Comparison of ENCODE assay signal across 20 mouse cellular contexts in the genomic region with DNA sequence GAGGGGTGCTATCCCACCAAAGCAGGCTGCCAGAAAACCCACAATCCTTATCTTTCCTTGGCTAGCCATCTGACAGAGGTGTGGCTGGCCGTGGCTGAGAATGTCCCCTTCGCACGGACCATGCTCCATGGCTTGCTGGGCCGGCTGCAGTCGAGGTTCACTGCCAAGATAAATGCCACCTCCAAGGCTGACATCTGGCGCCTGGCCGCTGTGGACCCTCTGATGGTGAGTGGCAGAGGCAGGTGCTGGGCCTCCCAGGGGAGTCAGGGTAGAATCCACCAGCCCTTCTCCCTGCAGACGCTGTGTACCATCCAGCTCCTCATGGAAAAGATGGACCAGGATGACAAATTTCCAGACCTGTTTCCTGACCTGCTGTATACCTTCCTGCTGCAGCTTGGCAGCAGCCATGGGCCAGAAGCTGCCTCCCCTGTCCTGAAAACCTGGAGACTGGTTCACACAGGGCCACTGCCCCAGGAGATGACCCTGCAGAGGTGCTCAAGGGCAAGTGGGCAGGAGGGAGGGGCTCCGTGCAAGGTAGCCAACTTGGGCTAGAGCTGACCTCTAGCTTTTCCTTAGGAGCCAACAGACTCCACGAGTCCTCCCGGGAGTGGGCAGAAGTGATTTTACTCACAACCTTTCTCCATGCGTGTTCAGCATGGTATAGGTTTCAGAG. TPM values are rescaled to one million over a fixed set of nuclear protein-coding genes. Genes with fewer than 3 reads are reported as not detected.
DNase-seq lines count a peak whose midpoint lies in the region; ATAC-seq and TF ChIP-seq lines count a peak whose summit lies in the region.
"Had no signal": no experiment of that assay in that cellular context is flagged by ENCODE, and none has a peak within 500 bp of the region (broad histone marks: within the 10 kb centered on the region; RNA-seq: fewer than 3 reads in every experiment).

No protein-coding gene starts in this region.

- H3K9ac ChIP-seq in embryonic facial prominence, embryonic 13.5 days, result no peak overlapping the region
- H3K9ac ChIP-seq in hindbrain, postnatal 0 days (replicated peaks; ENCODE audit: low read length), result no peak overlapping the region
- H3K9ac ChIP-seq in midbrain, postnatal 0 days (replicated peaks; ENCODE audit: low read length, poor library complexity, severe bottlenecking), result no peak overlapping the region
- no peak overlapping the region for H3K9ac ChIP-seq in midbrain, embryonic 11.5 days (ENCODE audit: low read length)
- H3K9ac ChIP-seq in stomach, embryonic 16.5 days (ENCODE audit: low read length), result no peak overlapping the region
- H3K9ac ChIP-seq: forebrain, embryonic 12.5 days; hindbrain, embryonic 15.5 days; limb, embryonic 12.5 days; liver, embryonic 15.5 days had no signal

- H3K27me3 ChIP-seq in embryonic facial prominence, embryonic 13.5 days, result no peaks in the 10 kb centered on the region
- no peaks in the 10 kb centered on the region for H3K27me3 ChIP-seq in embryonic facial prominence, embryonic 10.5 days (replicated peaks; ENCODE audit: low read depth, poor library complexity, severe bottlenecking)
- no peaks in the 10 kb centered on the region for H3K27me3 ChIP-seq in hindbrain, postnatal 0 days (ENCODE audit: insufficient read depth, low read length)
- no peaks in the 10 kb centered on the region for H3K27me3 ChIP-seq in hindbrain, embryonic 10.5 days (ENCODE audit: insufficient read depth, poor library complexity, severe bottlenecking)
- no peaks in the 10 kb centered on the region for H3K27me3 ChIP-seq in midbrain, postnatal 0 days (ENCODE audit: insufficient read depth, low read length)
- H3K27me3 ChIP-seq in midbrain, embryonic 11.5 days (ENCODE audit: control insufficient read depth, insufficient read depth, low read length), result no peaks in the 10 kb centered on the region
- H3K27me3 ChIP-seq in stomach, embryonic 16.5 days (ENCODE audit: control insufficient read depth, insufficient read depth, low read length), result no peaks in the 10 kb centered on the region
- H3K27me3 ChIP-seq: forebrain, embryonic 12.5 days; hindbrain, embryonic 15.5 days; limb, embryonic 12.5 days; liver, embryonic 15.5 days had no signal

- TF ChIP-seq CTCF in hindbrain, postnatal 0 days (IDR thresholded peaks at IDR 0.05; ENCODE audit: low read depth), result no peak
- no peak for TF ChIP-seq CTCF in midbrain, postnatal 0 days (IDR thresholded peaks at IDR 0.05)

- H3K4me1 ChIP-seq in embryonic facial prominence, embryonic 13.5 days, result no peaks in the 10 kb centered on the region
- H3K4me1 ChIP-seq in embryonic facial prominence, embryonic 10.5 days, result no peaks in the 10 kb centered on the region
- no peaks in the 10 kb centered on the region for H3K4me1 ChIP-seq in hindbrain, postnatal 0 days (ENCODE audit: insufficient read depth, low read length)
- H3K4me1 ChIP-seq in hindbrain, embryonic 10.5 days (replicated peaks), result no peaks in the 10 kb centered on the region
- H3K4me1 ChIP-seq in midbrain, postnatal 0 days (ENCODE audit: insufficient read depth, low read length), result no peaks in the 10 kb centered on the region
- no peaks in the 10 kb centered on the region for H3K4me1 ChIP-seq in midbrain, embryonic 11.5 days (ENCODE audit: control insufficient read depth, insufficient read depth, low read length)
- peaks cover 6% of the 10 kb centered on the region; the same call in 1 of the 2 replicates for H3K4me1 ChIP-seq in stomach, embryonic 16.5 days (ENCODE audit: control insufficient read depth, insufficient read depth, low read length)
- H3K4me1 ChIP-seq: forebrain, embryonic 12.5 days; hindbrain, embryonic 15.5 days; limb, embryonic 12.5 days; midbrain, embryonic 10.5 days had no signal

- DNase-seq in embryonic facial prominence, embryonic 10.5 days (ENCODE audit: low spot score), result no peak
- DNase-seq in hindbrain, postnatal 0 days (ENCODE audit: low spot score), result peak; percentile 71
- no peak for DNase-seq in hindbrain, embryonic 10.5 days (ENCODE audit: low spot score)
- DNase-seq in midbrain, postnatal 0 days (ENCODE audit: low spot score), result peak; percentile 75
- DNase-seq in midbrain, embryonic 11.5 days (ENCODE audit: low spot score, missing footprints), result no peak
- DNase-seq in adrenal gland, postnatal 36 days, result no peak
- DNase-seq: heart, postnatal 10 days had no signal

- WGBS in embryonic facial prominence, embryonic 13.5 days, result 86% methylated on average over 12 of the region's 12 CpGs
- whole genome bisulfite sequencing in embryonic facial prominence, embryonic 10.5 days, result 87% methylated on average over 12 of the region's 12 CpGs
- WGBS in hindbrain, postnatal 0 days, result 85% methylated on average over 12 of the region's 12 CpGs
- WGBS in hindbrain, embryonic 10.5 days, result 88% methylated on average over 12 of the region's 12 CpGs
- WGBS in midbrain, postnatal 0 days, result 88% methylated on average over 12 of the region's 12 CpGs
- 89% methylated on average over 12 of the region's 12 CpGs for WGBS in midbrain, embryonic 11.5 days
- 85% methylated on average over 12 of the region's 12 CpGs for WGBS in stomach, embryonic 16.5 days

- 0 out of 2 replicates have a peak, but pooled peaks have one; percentile 0 for ATAC-seq in embryonic facial prominence, embryonic 13.5 days (ENCODE audit: insufficient number of reproducible peaks, insufficient read depth, low FRiP score, low TSS enrichment, low read depth)
- ATAC-seq in hindbrain, postnatal 0 days, result peak; percentile 15; the same call in 1 of the 2 replicates
- ATAC-seq in midbrain, postnatal 0 days (ENCODE audit: low FRiP score), result no peak
- ATAC-seq in midbrain, embryonic 11.5 days (ENCODE audit: low FRiP score), result no peak
- peak; percentile 0; the same call in 1 of the 2 replicates for ATAC-seq in stomach, embryonic 16.5 days (ENCODE audit: insufficient read depth, low FRiP score)
- ATAC-seq: intestine, postnatal 0 days had no signal

- H3K9me3 ChIP-seq in embryonic facial prominence, embryonic 13.5 days, result peaks cover 68% of the 10 kb centered on the region
- H3K9me3 ChIP-seq in embryonic facial prominence, embryonic 10.5 days, result peaks cover 95% of the 10 kb centered on the region
- H3K9me3 ChIP-seq in hindbrain, postnatal 0 days (ENCODE audit: low read length), result peaks cover 54% of the 10 kb centered on the region
- peaks cover 98% of the 10 kb centered on the region for H3K9me3 ChIP-seq in hindbrain, embryonic 10.5 days
- H3K9me3 ChIP-seq in midbrain, postnatal 0 days (ENCODE audit: low read length), result peaks cover 83% of the 10 kb centered on the region
- H3K9me3 ChIP-seq in midbrain, embryonic 11.5 days (ENCODE audit: control insufficient read depth, low read length), result peaks cover 83% of the 10 kb centered on the region
- peaks cover 23% of the 10 kb centered on the region for H3K9me3 ChIP-seq in stomach, embryonic 16.5 days (replicated peaks; ENCODE audit: control insufficient read depth, low read length)

- H3K4me2 ChIP-seq in embryonic facial prominence, embryonic 13.5 days, result no peak overlapping the region
- no peak overlapping the region for H3K4me2 ChIP-seq in hindbrain, postnatal 0 days (ENCODE audit: low read depth, low read length)
- no peak overlapping the region for H3K4me2 ChIP-seq in midbrain, postnatal 0 days (ENCODE audit: low read depth, low read length, poor library complexity, severe bottlenecking)
- H3K4me2 ChIP-seq in midbrain, embryonic 11.5 days, result no peak overlapping the region
- no peak overlapping the region for H3K4me2 ChIP-seq in stomach, embryonic 16.5 days (ENCODE audit: low read depth, low read length)
- H3K4me2 ChIP-seq: forebrain, embryonic 12.5 days; hindbrain, embryonic 15.5 days; limb, embryonic 12.5 days; liver, embryonic 15.5 days had no signal

- no peak overlapping the region for H3K27ac ChIP-seq in embryonic facial prominence, embryonic 13.5 days
- H3K27ac ChIP-seq in embryonic facial prominence, embryonic 10.5 days (replicated peaks), result no peak overlapping the region
- H3K27ac ChIP-seq in hindbrain, postnatal 0 days, result no peak overlapping the region
- no peak overlapping the region for H3K27ac ChIP-seq in hindbrain, embryonic 10.5 days
- H3K27ac ChIP-seq in midbrain, postnatal 0 days (ENCODE audit: low read depth, low read length), result no peak overlapping the region
- no peak overlapping the region for H3K27ac ChIP-seq in midbrain, embryonic 11.5 days (ENCODE audit: low read depth, low read length)
- H3K27ac ChIP-seq in stomach, embryonic 16.5 days (ENCODE audit: low read length), result no peak overlapping the region
- H3K27ac ChIP-seq: forebrain, embryonic 12.5 days; hindbrain, embryonic 15.5 days; layer of hippocampus, adult 2 months; limb, embryonic 12.5 days; liver, embryonic 15.5 days; midbrain, embryonic 10.5 days had no signal

- no peak overlapping the region for H3K4me3 ChIP-seq in embryonic facial prominence, embryonic 13.5 days
- no peak overlapping the region for H3K4me3 ChIP-seq in embryonic facial prominence, embryonic 10.5 days
- no peak overlapping the region for H3K4me3 ChIP-seq in hindbrain, postnatal 0 days (ENCODE audit: low read length)
- H3K4me3 ChIP-seq in hindbrain, embryonic 10.5 days, result no peak overlapping the region
- H3K4me3 ChIP-seq in midbrain, postnatal 0 days (ENCODE audit: low read depth, low read length), result no peak overlapping the region
- no peak overlapping the region for H3K4me3 ChIP-seq in midbrain, embryonic 11.5 days (ENCODE audit: low read depth, low read length)
- no peak overlapping the region for H3K4me3 ChIP-seq in stomach, embryonic 16.5 days (replicated peaks; ENCODE audit: low read length)
- H3K4me3 ChIP-seq: forebrain, embryonic 12.5 days; hindbrain, embryonic 15.5 days; layer of hippocampus, adult 2 months; limb, embryonic 12.5 days; liver, embryonic 15.5 days; midbrain, embryonic 10.5 days had no signal

- H3K36me3 ChIP-seq in embryonic facial prominence, embryonic 13.5 days, result peaks cover 7% of the 10 kb centered on the region
- H3K36me3 ChIP-seq in embryonic facial prominence, embryonic 10.5 days (replicated peaks), result peaks cover 9% of the 10 kb centered on the region
- H3K36me3 ChIP-seq in hindbrain, postnatal 0 days (ENCODE audit: insufficient read depth, low read length), result no peaks in the 10 kb centered on the region
- peaks cover 8% of the 10 kb centered on the region for H3K36me3 ChIP-seq in hindbrain, embryonic 10.5 days
- peaks cover 8% of the 10 kb centered on the region for H3K36me3 ChIP-seq in midbrain, postnatal 0 days (ENCODE audit: insufficient read depth, low read length)
- peaks cover under 1% of the 10 kb centered on the region; the same call in 1 of the 2 replicates for H3K36me3 ChIP-seq in midbrain, embryonic 11.5 days (ENCODE audit: control insufficient read depth, insufficient read depth, low read length)
- H3K36me3 ChIP-seq in stomach, embryonic 16.5 days (ENCODE audit: control insufficient read depth, insufficient read depth, low read length), result peaks cover 5% of the 10 kb centered on the region; the same call in 1 of the 2 replicates
- H3K36me3 ChIP-seq: hindbrain, embryonic 15.5 days had no signal

RNA-seq across cellular contexts. Expression of gene Hjurp, which starts 22.5 kb away (rescaled TPM):
- 198 and 204 TPM in 2 replicates for polyA plus RNA-seq in embryonic facial prominence, embryonic 13.5 days (2015; fragmentation: Nextera tagmentation; extraction: Ambion mirVana)
- 219 and 220 TPM in 2 replicates for polyA plus RNA-seq in embryonic facial prominence, embryonic 10.5 days (2016; fragmentation: Nextera tagmentation; extraction: Ambion mirVana)
- 82.8 and 86.3 TPM in 2 replicates for total RNA-seq in hindbrain, postnatal 0 days (2014; rRNA removed)
- polyA plus RNA-seq in hindbrain, postnatal 0 days (2015; fragmentation: Nextera tagmentation; extraction: Ambion mirVana), result 47.2 and 47.7 TPM in 2 replicates
- 169 and 205 TPM in 2 replicates for polyA plus RNA-seq in hindbrain, embryonic 10.5 days (2016; fragmentation: Nextera tagmentation; extraction: Ambion mirVana)
- 88.0 and 96.8 TPM in 2 replicates for total RNA-seq in midbrain, postnatal 0 days (2014; rRNA removed)
- 42.3 and 45.9 TPM in 2 replicates for polyA plus RNA-seq in midbrain, postnatal 0 days (2015; fragmentation: Nextera tagmentation; extraction: Ambion mirVana)
- 135 TPM in 2 replicates for polyA plus RNA-seq in midbrain, embryonic 11.5 days (2014; fragmentation: Nextera tagmentation; extraction: Ambion mirVana)
- 169 and 173 TPM in 2 replicates for polyA plus RNA-seq in stomach, embryonic 16.5 days (2015; fragmentation: Nextera tagmentation; extraction: Ambion mirVana)
- total RNA-seq in adrenal gland, postnatal 36 days (2021), result 10 to 100 TPM; 31.0 to 35.9 TPM

RNA-seq across cellular contexts. Expression of gene Trpm8, which starts 22.5 kb away (rescaled TPM):
- polyA plus RNA-seq in embryonic facial prominence, embryonic 13.5 days (2015; fragmentation: Nextera tagmentation; extraction: Ambion mirVana), result not detected in 2 replicates
- not detected in 2 replicates for polyA plus RNA-seq in embryonic facial prominence, embryonic 10.5 days (2016; fragmentation: Nextera tagmentation; extraction: Ambion mirVana)
- total RNA-seq in hindbrain, postnatal 0 days (2014; rRNA removed), result 0.05 and 0.14 TPM in 2 replicates
- polyA plus RNA-seq in hindbrain, postnatal 0 days (2015; fragmentation: Nextera tagmentation; extraction: Ambion mirVana), result 0.11 and 0.15 TPM in 2 replicates
- not detected in 2 replicates for polyA plus RNA-seq in hindbrain, embryonic 10.5 days (2016; fragmentation: Nextera tagmentation; extraction: Ambion mirVana)
- total RNA-seq in midbrain, postnatal 0 days (2014; rRNA removed), result 1.2 TPM in 2 replicates
- polyA plus RNA-seq in midbrain, postnatal 0 days (2015; fragmentation: Nextera tagmentation; extraction: Ambion mirVana), result 0.21 and 0.29 TPM in 2 replicates
- not detected in 2 replicates for polyA plus RNA-seq in midbrain, embryonic 11.5 days (2014; fragmentation: Nextera tagmentation; extraction: Ambion mirVana)
- polyA plus RNA-seq in stomach, embryonic 16.5 days (2015; fragmentation: Nextera tagmentation; extraction: Ambion mirVana), result not detected in 2 replicates
- total RNA-seq in adrenal gland, postnatal 36 days (2021), result not detected
- total RNA-seq: granulocyte monocyte progenitor cell, adult 5-6 weeks; heart, postnatal 10 days had no signal
- polyA plus RNA-seq: forebrain, embryonic 12.5 days; intestine, postnatal 0 days; kidney, embryonic 16.5 days; limb, embryonic 12.5 days; liver, embryonic 15.5 days; midbrain, embryonic 10.5 days; small intestine, adult 2 months had no signal

RNA-seq across cellular contexts. Expression of gene Mroh2a, which starts 28.1 kb away (rescaled TPM):
- polyA plus RNA-seq in embryonic facial prominence, embryonic 13.5 days (2015; fragmentation: Nextera tagmentation; extraction: Ambion mirVana), result 1.1 and 1.2 TPM in 2 replicates
- polyA plus RNA-seq in embryonic facial prominence, embryonic 10.5 days (2016; fragmentation: Nextera tagmentation; extraction: Ambion mirVana), result 1.0 and 1.1 TPM in 2 replicates
- 0.16 TPM in 1 of 2 replicates, not detected in the other for total RNA-seq in hindbrain, postnatal 0 days (2014; rRNA removed)
- polyA plus RNA-seq in hindbrain, postnatal 0 days (2015; fragmentation: Nextera tagmentation; extraction: Ambion mirVana), result 0.23 and 0.55 TPM in 2 replicates
- 0.93 and 1.1 TPM in 2 replicates for polyA plus RNA-seq in hindbrain, embryonic 10.5 days (2016; fragmentation: Nextera tagmentation; extraction: Ambion mirVana)
- not detected in 2 replicates for total RNA-seq in midbrain, postnatal 0 days (2014; rRNA removed)
- 0.56 and 1.2 TPM in 2 replicates for polyA plus RNA-seq in midbrain, postnatal 0 days (2015; fragmentation: Nextera tagmentation; extraction: Ambion mirVana)
- polyA plus RNA-seq in midbrain, embryonic 11.5 days (2014; fragmentation: Nextera tagmentation; extraction: Ambion mirVana), result 1.6 and 1.7 TPM in 2 replicates
- 1.6 and 1.7 TPM in 2 replicates for polyA plus RNA-seq in stomach, embryonic 16.5 days (2015; fragmentation: Nextera tagmentation; extraction: Ambion mirVana)
- total RNA-seq in adrenal gland, postnatal 36 days (2021), result under 1 TPM; 0.30 to 0.43 TPM

RNA-seq across cellular contexts. Expression of gene Ugt1a1, which starts 43.2 kb away (rescaled TPM):
- polyA plus RNA-seq in embryonic facial prominence, embryonic 13.5 days (2015; fragmentation: Nextera tagmentation; extraction: Ambion mirVana), result not detected in 2 replicates
- not detected in 2 replicates for polyA plus RNA-seq in embryonic facial prominence, embryonic 10.5 days (2016; fragmentation: Nextera tagmentation; extraction: Ambion mirVana)
- total RNA-seq in hindbrain, postnatal 0 days (2014; rRNA removed), result 0.42 TPM in 1 of 2 replicates, not detected in the other
- polyA plus RNA-seq in hindbrain, postnatal 0 days (2015; fragmentation: Nextera tagmentation; extraction: Ambion mirVana), result 0.09 TPM in 1 of 2 replicates, not detected in the other
- polyA plus RNA-seq in hindbrain, embryonic 10.5 days (2016; fragmentation: Nextera tagmentation; extraction: Ambion mirVana), result not detected in 2 replicates
- total RNA-seq in midbrain, postnatal 0 days (2014; rRNA removed), result not detected in 2 replicates
- polyA plus RNA-seq in midbrain, postnatal 0 days (2015; fragmentation: Nextera tagmentation; extraction: Ambion mirVana), result not detected in 2 replicates
- not detected in 2 replicates for polyA plus RNA-seq in midbrain, embryonic 11.5 days (2014; fragmentation: Nextera tagmentation; extraction: Ambion mirVana)
- polyA plus RNA-seq in stomach, embryonic 16.5 days (2015; fragmentation: Nextera tagmentation; extraction: Ambion mirVana), result 13.6 and 14.1 TPM in 2 replicates
- 10 to 100 TPM in 1 of 2 experiments, under 1 TPM in 1; 0.73 to 55.5 TPM for total RNA-seq in adrenal gland, postnatal 36 days (2021)
- total RNA-seq: heart, postnatal 10 days; layer of hippocampus, adult 2 months; left cerebral cortex, adult 18-20 months had no signal
- polyA plus RNA-seq: forebrain, embryonic 12.5 days; hindbrain, embryonic 15.5 days; limb, embryonic 12.5 days; midbrain, embryonic 10.5 days had no signal

RNA-seq across cellular contexts. Expression of gene Dnajb3, which starts 49.3 kb away (rescaled TPM):
- 11.6 and 13.2 TPM in 2 replicates for polyA plus RNA-seq in embryonic facial prominence, embryonic 13.5 days (2015; fragmentation: Nextera tagmentation; extraction: Ambion mirVana)
- 10.6 and 12.2 TPM in 2 replicates for polyA plus RNA-seq in embryonic facial prominence, embryonic 10.5 days (2016; fragmentation: Nextera tagmentation; extraction: Ambion mirVana)
- total RNA-seq in hindbrain, postnatal 0 days (2014; rRNA removed), result 4.7 and 7.5 TPM in 2 replicates
- polyA plus RNA-seq in hindbrain, postnatal 0 days (2015; fragmentation: Nextera tagmentation; extraction: Ambion mirVana), result 8.6 and 11.7 TPM in 2 replicates
- polyA plus RNA-seq in hindbrain, embryonic 10.5 days (2016; fragmentation: Nextera tagmentation; extraction: Ambion mirVana), result 13.4 and 14.0 TPM in 2 replicates
- total RNA-seq in midbrain, postnatal 0 days (2014; rRNA removed), result 5.5 and 6.9 TPM in 2 replicates
- 11.8 and 12.5 TPM in 2 replicates for polyA plus RNA-seq in midbrain, postnatal 0 days (2015; fragmentation: Nextera tagmentation; extraction: Ambion mirVana)
- 13.4 and 15.4 TPM in 2 replicates for polyA plus RNA-seq in midbrain, embryonic 11.5 days (2014; fragmentation: Nextera tagmentation; extraction: Ambion mirVana)
- polyA plus RNA-seq in stomach, embryonic 16.5 days (2015; fragmentation: Nextera tagmentation; extraction: Ambion mirVana), result 6.6 and 7.6 TPM in 2 replicates
- 1 to 10 TPM; 1.5 to 5.9 TPM for total RNA-seq in adrenal gland, postnatal 36 days (2021)
- total RNA-seq: granulocyte monocyte progenitor cell, adult 5-6 weeks had no signal

Comparison
In these comparisons a context has a peak if more than half of its experiments do, and no peak if none do; other contexts are left out.
1. DNase-seq: peak in hindbrain, postnatal 0 days (single experiment) and midbrain, postnatal 0 days (single experiment); none in embryonic facial prominence, embryonic 10.5 days (single experiment), hindbrain, embryonic 10.5 days (single experiment), midbrain, embryonic 11.5 days (single experiment) and adrenal gland, postnatal 36 days (0 of 2).
2. ATAC-seq: peak in embryonic facial prominence, embryonic 13.5 days (single experiment), hindbrain, postnatal 0 days (single experiment) and stomach, embryonic 16.5 days (single experiment); none in midbrain, postnatal 0 days (single experiment) and midbrain, embryonic 11.5 days (single experiment).